Mouse (Mus musculus) small intestine, adult 10 weeks (tissue): ENCODE results near the gene Mrps21. TPM values are rescaled to one million over a fixed set of nuclear protein-coding genes. Genes with fewer than 3 reads are reported as not detected.

ENCODE experiments used
- polyA plus RNA-seq: library from polyadenylated mRNA; stranded (reverse); fragments of 350-450 nt; fragmentation: Illumina TruSeq; extraction: RNeasy Lipid Tissue Mini Kit (QIAGEN cat#74804); gene quantifications from one replicate; pipeline ENCODE4 v1.2.3, GENCODE M21; 2014; ENCODE audit warnings: low replicate concordance

The Mrps21 gene
- 2.5 TPM for polyA plus RNA-seq

GRCm38 (mm10) chr3:95871392-95871867, at the start of gene Mrps21:
TSS of gene Mrps21 (minus strand) at chr3:95871519.

GRCm38 (mm10) chr3:95904568-95904967, 33.2 kb upstream of the Mrps21 start, which contains the start of gene Car14:
TSS of gene Car14 (minus strand) at chr3:95904691.

GRCm38 (mm10) chr3:95893606-95894316, 22.4 kb upstream of the Mrps21 start, which contains the start of gene Aph1a:
TSS of gene Aph1a (plus strand) at chr3:95893969.

GRCm38 (mm10) chr3:95891211-95892065, 20.1 kb upstream of the Mrps21 start, which contains the start of gene BC028528:
TSS of gene BC028528 (minus strand) at chr3:95892005.

GRCm38 (mm10) chr3:95881979-95882815, 10.9 kb upstream of the Mrps21 start, which contains the start of gene Ciart:
TSS of gene Ciart (minus strand) at chr3:95882251.

GRCm38 (mm10) chr3:95855502-95856089, 15.7 kb downstream of the Mrps21 start, which contains the start of gene Prpf3:
TSS of gene Prpf3 (minus strand) at chr3:95855885.

GRCm38 (mm10) chr3:95818571-95819288, 52.6 kb downstream of the Mrps21 start, which contains the start of gene Rprd2:
TSS of gene Rprd2 (minus strand) at chr3:95818863.

Other genes with a start within 250 kb of the Mrps21 start
- gene Ensa, start 246.5 kb downstream of the Mrps21 start, polyA plus RNA-seq = 78.5 TPM
- gene Mcl1, start 212.7 kb downstream of the Mrps21 start, polyA plus RNA-seq = 400 TPM
- gene Adamtsl4, start 183.6 kb downstream of the Mrps21 start, polyA plus RNA-seq = 0.37 TPM
- 1.4 TPM for gene Ecm1, start 131.9 kb downstream of the Mrps21 start, polyA plus RNA-seq
- gene Tars2, start 111.3 kb downstream of the Mrps21 start, polyA plus RNA-seq = 8.5 TPM
- 36.2 TPM for gene Rprd2, start 52.7 kb downstream of the Mrps21 start, polyA plus RNA-seq
- 28.4 TPM for gene Prpf3, start 15.6 kb downstream of the Mrps21 start, polyA plus RNA-seq
- not detected for gene Ciart, start 10.7 kb upstream of the Mrps21 start, polyA plus RNA-seq
- gene BC028528, start 20.5 kb upstream of the Mrps21 start, polyA plus RNA-seq = 26.2 TPM
- 31.0 TPM for gene Aph1a, start 22.4 kb upstream of the Mrps21 start, polyA plus RNA-seq
- 1.6 TPM for gene Car14, start 33.2 kb upstream of the Mrps21 start, polyA plus RNA-seq
- 107 TPM for gene Anp32e, start 57.7 kb upstream of the Mrps21 start, polyA plus RNA-seq
- 2.0 TPM for gene Plekho1, start 124.5 kb upstream of the Mrps21 start, polyA plus RNA-seq
- 43.1 TPM for gene Vps45, start 186.9 kb upstream of the Mrps21 start, polyA plus RNA-seq
- gene Otud7b, start 233.0 kb upstream of the Mrps21 start, polyA plus RNA-seq = 18.3 TPM